Mouse (Mus musculus) limb, embryonic 13.5 days (tissue): ENCODE data around the gene Alkal2. TPM values are rescaled to one million over a fixed set of nuclear protein-coding genes. Genes with fewer than 3 reads are reported as not detected.
A peak's percentile ranks its signal among the peaks of the same experiment; 100 is the strongest.

Source experiments
- ATAC-seq: fragments of 200-750 bp; cut with Nextera tagmentation; 2 replicates; pipeline ENCODE4 v1.8.0; 2017; ENCODE audit warnings: low read depth, moderate number of reproducible peaks, moderate TSS enrichment; ENCODE audit not compliant: low FRiP score
- H3K27ac ChIP-seq: fragments of 300-500 bp; sonication (generic); 2 replicates; pipeline ENCODE4 v1.5.1; 2015; ENCODE audit warnings: inconsistent platforms, mild to moderate bottlenecking, moderate library complexity
- H3K27me3 ChIP-seq: fragments of 300-500 bp; sonication (generic); 2 replicates; pipeline ENCODE4 v1.6.1; 2015; ENCODE audit warnings: mild to moderate bottlenecking, inconsistent platforms
- H3K36me3 ChIP-seq: fragments of 300-500 bp; sonication (generic); 2 replicates; pipeline ENCODE4 v1.6.1; 2015; ENCODE audit warnings: inconsistent platforms, mild to moderate bottlenecking, moderate library complexity
- H3K4me1 ChIP-seq: fragments of 300-500 bp; sonication (generic); 2 replicates; pipeline ENCODE4 v1.6.1; 2015; ENCODE audit warnings: inconsistent platforms
- H3K4me2 ChIP-seq: fragments of 300-500 bp; sonication (generic); replicated peaks from 2 replicates; pipeline ENCODE4 v1.6.1; 2015; ENCODE audit warnings: inconsistent platforms, mild to moderate bottlenecking, moderate library complexity
- H3K4me3 ChIP-seq: fragments of 300-500 bp; sonication (generic); 2 replicates; pipeline ENCODE4 v1.5.1; 2015; ENCODE audit warnings: moderate library complexity, mild to moderate bottlenecking, inconsistent platforms
- H3K9ac ChIP-seq: fragments of 300-500 bp; sonication (generic); 2 replicates; pipeline ENCODE4 v1.6.1; 2015; ENCODE audit warnings: mild to moderate bottlenecking, inconsistent platforms
- H3K9me3 ChIP-seq: fragments of 300-500 bp; sonication (generic); 2 replicates; pipeline ENCODE4 v1.6.1; 2016; ENCODE audit warnings: inconsistent platforms
- WGBS: fragments of 180-500 bp; shearing (Covaris S2); methylation state at CpG from one replicate; pipeline ENCODE4 v1.1.7; 2015; 5-methylcytosine and 5-hydroxymethylcytosine counted together
- polyA plus RNA-seq: library from polyadenylated mRNA; unstranded; fragments of >200 nt; fragmentation: Nextera tagmentation; extraction: Ambion mirVana; gene quantifications from 2 replicates; pipeline ENCODE4 v1.2.1, GENCODE M21; 2015

The Alkal2 gene
- 1.6 and 3.6 TPM in 2 replicates for polyA plus RNA-seq

GRCm38 (mm10) chr12:30883986-30884621 lies at the start of gene Alkal2:
TSS of gene Alkal2 (plus strand) at chr12:30884322.
- Histone ChIP-seq H3K9ac (peak within 1 kb of the TSS; percentile 66), H3K27ac (no peak within 1 kb of the TSS), H3K4me3 (peak within 1 kb of the TSS; percentile 56), H3K4me2 (peak within 1 kb of the TSS; percentile 99), H3K36me3 (no peaks in the 10 kb centered on the region), H3K4me1 (peaks cover 14% of the 10 kb centered on the region), H3K27me3 (peaks cover 67% of the 10 kb centered on the region), H3K9me3 (no peaks in the 10 kb centered on the region)
- peak; percentile 40; the same call in 1 of the 2 replicates for ATAC-seq
- 0% methylated on average over 56 of the region's 58 CpGs for WGBS

- H3K27ac ChIP-seq, result no peak overlapping the region
- H3K4me3 ChIP-seq, result no peak overlapping the region
- no peak overlapping the region for H3K4me2 ChIP-seq
- H3K9ac ChIP-seq, result no peak overlapping the region
- H3K4me1 ChIP-seq, result no peaks in the 10 kb centered on the region
- ATAC-seq, result no peak
- H3K9me3 ChIP-seq, result no peaks in the 10 kb centered on the region
- no peaks in the 10 kb centered on the region for H3K36me3 ChIP-seq
- 26% methylated on average over 1 of the region's 1 CpGs for WGBS
- no peaks in the 10 kb centered on the region for H3K27me3 ChIP-seq
Observed at GRCm38 (mm10) chr12:30848521-30848920, 35.6 kb upstream of the Alkal2 start.

- Histone ChIP-seq H3K4me2 (no peak overlapping the region), H3K9ac (no peak overlapping the region), H3K4me1 (no peaks in the 10 kb centered on the region), H3K27ac (no peak overlapping the region), H3K36me3 (no peaks in the 10 kb centered on the region), H3K27me3 (no peaks in the 10 kb centered on the region), H3K4me3 (no peak overlapping the region), H3K9me3 (no peaks in the 10 kb centered on the region)
- 71% methylated on average over 2 of the region's 2 CpGs for WGBS
- ATAC-seq, result no peak
Observed at GRCm38 (mm10) chr12:30850902-30851301, 33.2 kb upstream of the Alkal2 start.

- H3K36me3 ChIP-seq, result no peaks in the 10 kb centered on the region
- no peaks in the 10 kb centered on the region for H3K4me1 ChIP-seq
- no peak overlapping the region for H3K27ac ChIP-seq
- no peak overlapping the region for H3K9ac ChIP-seq
- H3K9me3 ChIP-seq, result no peaks in the 10 kb centered on the region
- H3K4me3 ChIP-seq, result no peak overlapping the region
- ATAC-seq, result no peak
- 85% methylated on average over 6 of the region's 6 CpGs for WGBS
- H3K4me2 ChIP-seq, result no peak overlapping the region
- H3K27me3 ChIP-seq, result no peaks in the 10 kb centered on the region
Observed at GRCm38 (mm10) chr12:30851871-30852270, 32.3 kb upstream of the Alkal2 start.

- H3K4me1 ChIP-seq, result no peaks in the 10 kb centered on the region
- H3K27me3 ChIP-seq, result no peaks in the 10 kb centered on the region
- H3K4me2 ChIP-seq, result no peak overlapping the region
- WGBS, result 71% methylated on average over 6 of the region's 6 CpGs
- no peak overlapping the region for H3K9ac ChIP-seq
- H3K4me3 ChIP-seq, result no peak overlapping the region
- H3K36me3 ChIP-seq, result no peaks in the 10 kb centered on the region
- H3K27ac ChIP-seq, result no peak overlapping the region
- H3K9me3 ChIP-seq, result no peaks in the 10 kb centered on the region
- ATAC-seq, result no peak
Observed at GRCm38 (mm10) chr12:30855442-30856159, 28.5 kb upstream of the Alkal2 start.

- no peak overlapping the region for H3K4me3 ChIP-seq
- H3K4me2 ChIP-seq, result no peak overlapping the region
- no peaks in the 10 kb centered on the region for H3K9me3 ChIP-seq
- no peaks in the 10 kb centered on the region for H3K27me3 ChIP-seq
- H3K27ac ChIP-seq, result no peak overlapping the region
- no peak overlapping the region for H3K9ac ChIP-seq
- ATAC-seq, result no peak
- H3K36me3 ChIP-seq, result no peaks in the 10 kb centered on the region
- H3K4me1 ChIP-seq, result no peaks in the 10 kb centered on the region
- WGBS, result 89% methylated on average over 5 of the region's 5 CpGs
Observed at GRCm38 (mm10) chr12:30856172-30856571, 27.9 kb upstream of the Alkal2 start.

GRCm38 (mm10) chr12:30864347-30864746 lies 19.8 kb upstream of the Alkal2 start:
- no peak for ATAC-seq
- H3K27me3 ChIP-seq, result no peaks in the 10 kb centered on the region
- H3K27ac ChIP-seq, result no peak overlapping the region
- H3K4me2 ChIP-seq, result no peak overlapping the region
- no peak overlapping the region for H3K9ac ChIP-seq
- 79% methylated on average over 2 of the region's 2 CpGs for WGBS
- H3K9me3 ChIP-seq, result no peaks in the 10 kb centered on the region
- no peaks in the 10 kb centered on the region for H3K36me3 ChIP-seq
- H3K4me3 ChIP-seq, result no peak overlapping the region
- no peaks in the 10 kb centered on the region for H3K4me1 ChIP-seq

GRCm38 (mm10) chr12:30865781-30866180 lies 18.3 kb upstream of the Alkal2 start:
- Histone ChIP-seq H3K27ac (no peak overlapping the region), H3K9ac (no peak overlapping the region), H3K36me3 (no peaks in the 10 kb centered on the region), H3K27me3 (no peaks in the 10 kb centered on the region), H3K4me3 (no peak overlapping the region), H3K9me3 (no peaks in the 10 kb centered on the region), H3K4me1 (no peaks in the 10 kb centered on the region), H3K4me2 (no peak overlapping the region)
- ATAC-seq, result no peak
- 56% methylated on average over 4 of the region's 4 CpGs for WGBS

- Histone ChIP-seq H3K4me3 (no peak overlapping the region), H3K27me3 (peaks cover 34% of the 10 kb centered on the region), H3K9me3 (no peaks in the 10 kb centered on the region), H3K9ac (no peak overlapping the region), H3K4me2 (no peak overlapping the region), H3K27ac (no peak overlapping the region), H3K36me3 (no peaks in the 10 kb centered on the region), H3K4me1 (peaks cover 10% of the 10 kb centered on the region)
- WGBS, result 74% methylated on average over 6 of the region's 6 CpGs
- no peak for ATAC-seq
Observed at GRCm38 (mm10) chr12:30879447-30879846, 4.7 kb upstream of the Alkal2 start.

- Histone ChIP-seq H3K4me1 (peaks cover 14% of the 10 kb centered on the region), H3K27me3 (peaks cover 67% of the 10 kb centered on the region), H3K4me2 (peak overlapping the region; percentile 99), H3K27ac (no peak overlapping the region), H3K9me3 (no peaks in the 10 kb centered on the region), H3K4me3 (peak overlapping the region; percentile 56), H3K9ac (peak overlapping the region; percentile 66; the same call in 1 of the 2 replicates), H3K36me3 (no peaks in the 10 kb centered on the region)
- ATAC-seq, result no peak
- 23% methylated on average over 4 of the region's 4 CpGs for WGBS
Observed at GRCm38 (mm10) chr12:30883592-30883985, 533 bp upstream of the Alkal2 start.

- 10% methylated on average over 39 of the region's 39 CpGs for WGBS
- Histone ChIP-seq H3K9me3 (no peaks in the 10 kb centered on the region), H3K4me2 (peak overlapping the region; percentile 99), H3K36me3 (no peaks in the 10 kb centered on the region), H3K4me3 (peak overlapping the region; percentile 56), H3K4me1 (peaks cover 14% of the 10 kb centered on the region), H3K27me3 (peaks cover 61% of the 10 kb centered on the region), H3K9ac (peak overlapping the region; percentile 66), H3K27ac (no peak overlapping the region)
- peak; percentile 44; the same call in 1 of the 2 replicates for ATAC-seq
Observed at GRCm38 (mm10) chr12:30884622-30885230, 604 bp downstream of the Alkal2 start.

GRCm38 (mm10) chr12:30885891-30886290 lies 1.8 kb downstream of the Alkal2 start:
- no peaks in the 10 kb centered on the region for H3K36me3 ChIP-seq
- H3K27ac ChIP-seq, result no peak overlapping the region
- H3K9me3 ChIP-seq, result no peaks in the 10 kb centered on the region
- H3K27me3 ChIP-seq, result peaks cover 57% of the 10 kb centered on the region
- peaks cover 14% of the 10 kb centered on the region for H3K4me1 ChIP-seq
- H3K4me3 ChIP-seq, result no peak overlapping the region
- no peak overlapping the region for H3K4me2 ChIP-seq
- WGBS, result 80% methylated on average over 6 of the region's 6 CpGs
- ATAC-seq, result no peak
- H3K9ac ChIP-seq, result no peak overlapping the region
